Mouse (Mus musculus) MEL (cell line): Measurements from ENCODE around the gene Ephb2. TPM values are rescaled to one million over a fixed set of nuclear protein-coding genes. Genes with fewer than 3 reads are reported as not detected.
A peak's percentile ranks its signal among the peaks of the same experiment; 100 is the strongest.

Source experiments
- DNase-seq: peaks from one replicate; pipeline ENCODE4 v3.0.0; 2011; ENCODE audit warnings: low read depth, low spot score
- H3K27ac ChIP-seq: 2 replicates; pipeline ENCODE4 v1.5.1; 2012; ENCODE audit warnings: low read depth, mild to moderate bottlenecking, control low read depth, low read length, moderate library complexity; ENCODE audit not compliant: control insufficient read depth
- H3K27me3 ChIP-seq, 2 experiments: fragments of 150-350 bp in 1 of 2; sonication (generic) in 1 of 2; 2 replicates each; pipeline ENCODE4 v1.6.1; 2012; ENCODE audit warnings: low read length in 2 of 2, mild to moderate bottlenecking in 2 of 2, improper control_type of control experiment in 1 of 2, moderate library complexity in 1 of 2; ENCODE audit not compliant: insufficient read depth in 2 of 2, control insufficient read depth in 1 of 2
- H3K36me3 ChIP-seq, 2 experiments: 2 replicates each; pipeline ENCODE4 v1.6.1; 2012 to 2014; ENCODE audit warnings: low read length in 2 of 2, improper control_type of control experiment in 1 of 2, inconsistent platforms in 1 of 2, mild to moderate bottlenecking in 1 of 2; ENCODE audit not compliant: insufficient read depth in 2 of 2, control insufficient read depth in 1 of 2
- H3K4me1 ChIP-seq, 2 experiments: fragments of 150-350 bp in 1 of 2; sonication (generic) in 1 of 2; 2 replicates each; pipeline ENCODE4 v1.6.1; 2012; ENCODE audit warnings: low read length in 2 of 2, improper control_type of control experiment in 1 of 2, mild to moderate bottlenecking in 1 of 2; ENCODE audit not compliant: insufficient read depth in 2 of 2, control insufficient read depth in 1 of 2
- H3K4me3 ChIP-seq, 2 experiments: fragments of 150-350 bp in 1 of 2; sonication (generic) in 1 of 2; 2 replicates each; pipeline ENCODE4 v1.5.1; 2012; ENCODE audit warnings: low read depth in 2 of 2, low read length in 2 of 2, mild to moderate bottlenecking in 2 of 2, moderate library complexity in 2 of 2, control low read depth in 1 of 2, improper control_type of control experiment in 1 of 2; ENCODE audit not compliant: control insufficient read depth in 1 of 2, insufficient read depth in 1 of 2
- H3K79me2 ChIP-seq: 2 replicates; pipeline ENCODE4 v1.6.1; 2012; ENCODE audit warnings: mild to moderate bottlenecking, low read length, moderate library complexity; ENCODE audit not compliant: control insufficient read depth, poor library complexity, insufficient read depth
- H3K9ac ChIP-seq: 2 replicates; pipeline ENCODE4 v1.6.1; 2012; ENCODE audit warnings: low read depth, mild to moderate bottlenecking, control low read depth, low read length, moderate library complexity; ENCODE audit not compliant: control insufficient read depth, poor library complexity, severe bottlenecking
- H3K9me3 ChIP-seq: fragments of 150-350 bp; sonication (generic); replicated peaks from 2 replicates; pipeline ENCODE4 v1.6.1; 2012; ENCODE audit warnings: mild to moderate bottlenecking, low read length, improper control_type of control experiment, moderate library complexity; ENCODE audit not compliant: insufficient read depth
- BHLHE40 ChIP-seq: IDR thresholded peaks from 2 replicates; pipeline ENCODE4 v1.6.1; 2012; ENCODE audit warnings: low read depth, mild to moderate bottlenecking, inconsistent platforms, low read length, improper control_type of control experiment, borderline replicate concordance
- CTCF ChIP-seq, 3 experiments: IDR thresholded peaks in 2 of 3; conservative IDR thresholded peaks in 1 of 3; 2 replicates each; pipeline ENCODE4 v1.5.1; 2011 to 2012; ENCODE audit warnings: low read length in 3 of 3, low read depth in 2 of 3, mild to moderate bottlenecking in 2 of 3, improper control_type of control experiment in 1 of 3, inconsistent platforms in 1 of 3, mixed read lengths in 1 of 3, moderate library complexity in 1 of 3; ENCODE audit not compliant: control insufficient read depth in 1 of 3, insufficient read depth in 1 of 3, poor library complexity in 1 of 3, severe bottlenecking in 1 of 3
- ELF1 ChIP-seq: IDR thresholded peaks from 2 replicates; pipeline ENCODE4 v1.6.1; 2014; ENCODE audit warnings: low read depth, mild to moderate bottlenecking, inconsistent platforms, low read length, improper control_type of control experiment, moderate library complexity
- EP300 ChIP-seq, 2 experiments: IDR thresholded peaks; 2 replicates each; pipeline ENCODE4 v1.6.1; 2011; ENCODE audit warnings: improper control_type of control experiment in 2 of 2, low read length in 2 of 2, low read depth in 1 of 2, mild to moderate bottlenecking in 1 of 2
- KAT2A ChIP-seq: conservative IDR thresholded peaks from 2 replicates; pipeline ENCODE4 v1.6.1; 2012; ENCODE audit warnings: low read depth, low read length, improper control_type of control experiment, inconsistent platforms
- MXI1 ChIP-seq: IDR thresholded peaks from 2 replicates; pipeline ENCODE4 v1.6.1; 2011; ENCODE audit warnings: mild to moderate bottlenecking, low read depth, low read length, improper control_type of control experiment
- NELFE ChIP-seq: IDR thresholded peaks from 2 replicates; pipeline ENCODE4 v1.6.1; 2011; ENCODE audit warnings: low read depth, low read length, improper control_type of control experiment
- POLR2A ChIP-seq, 2 experiments: IDR thresholded peaks; 2 replicates each; pipeline ENCODE4 v1.6.1; 2011 to 2012; ENCODE audit warnings: low read length in 2 of 2, mild to moderate bottlenecking in 2 of 2, control low read depth in 1 of 2, improper control_type of control experiment in 1 of 2, low read depth in 1 of 2, moderate library complexity in 1 of 2; ENCODE audit not compliant: control insufficient read depth in 1 of 2, insufficient read depth in 1 of 2, poor library complexity in 1 of 2
- TAL1 ChIP-seq: IDR thresholded peaks from 2 replicates; pipeline ENCODE4 v1.6.1; 2012; ENCODE audit warnings: mild to moderate bottlenecking, inconsistent platforms, low read length, moderate library complexity, mixed read lengths
- TBP ChIP-seq: IDR thresholded peaks from 2 replicates; pipeline ENCODE4 v1.8.0; 2011; ENCODE audit warnings: low read depth, low read length, improper control_type of control experiment
- TCF12 ChIP-seq: IDR thresholded peaks from 2 replicates; pipeline ENCODE4 v1.6.1; 2014; ENCODE audit warnings: low read depth, mild to moderate bottlenecking, inconsistent platforms, low read length, improper control_type of control experiment, moderate library complexity
- UBTF ChIP-seq: IDR thresholded peaks from 2 replicates; pipeline ENCODE4 v1.6.1; 2012; ENCODE audit warnings: low read depth, mild to moderate bottlenecking, inconsistent platforms, low read length, improper control_type of control experiment, moderate library complexity, borderline replicate concordance; ENCODE audit not compliant: insufficient read depth
- polyA plus RNA-seq, 2 experiments: library from polyadenylated mRNA; stranded (reverse) in 1 of 2; unstranded in 1 of 2; fragments of >175 nt in 1 of 2; fragments of >200 nt in 1 of 2; gene quantifications; 2 replicates each; pipeline versions ENCODE4 v1.2.1 to v1.2.4; 2012; ENCODE audit warnings: low replicate concordance in 2 of 2, low read depth in 1 of 2; ENCODE audit not compliant: insufficient read length in 2 of 2, insufficient read depth in 1 of 2, missing spikeins in 1 of 2
- total RNA-seq: library from RNA; depleted of rRNA; stranded (reverse); fragments of 300-350 nt; gene quantifications from 2 replicates; pipeline ENCODE4 v1.2.3, GENCODE M21; 2012

Ephb2 gene
- total and polyA plus RNA-seq, 3 experiments = 1.9 to 4.1 TPM; not detected in 1

DNA sequence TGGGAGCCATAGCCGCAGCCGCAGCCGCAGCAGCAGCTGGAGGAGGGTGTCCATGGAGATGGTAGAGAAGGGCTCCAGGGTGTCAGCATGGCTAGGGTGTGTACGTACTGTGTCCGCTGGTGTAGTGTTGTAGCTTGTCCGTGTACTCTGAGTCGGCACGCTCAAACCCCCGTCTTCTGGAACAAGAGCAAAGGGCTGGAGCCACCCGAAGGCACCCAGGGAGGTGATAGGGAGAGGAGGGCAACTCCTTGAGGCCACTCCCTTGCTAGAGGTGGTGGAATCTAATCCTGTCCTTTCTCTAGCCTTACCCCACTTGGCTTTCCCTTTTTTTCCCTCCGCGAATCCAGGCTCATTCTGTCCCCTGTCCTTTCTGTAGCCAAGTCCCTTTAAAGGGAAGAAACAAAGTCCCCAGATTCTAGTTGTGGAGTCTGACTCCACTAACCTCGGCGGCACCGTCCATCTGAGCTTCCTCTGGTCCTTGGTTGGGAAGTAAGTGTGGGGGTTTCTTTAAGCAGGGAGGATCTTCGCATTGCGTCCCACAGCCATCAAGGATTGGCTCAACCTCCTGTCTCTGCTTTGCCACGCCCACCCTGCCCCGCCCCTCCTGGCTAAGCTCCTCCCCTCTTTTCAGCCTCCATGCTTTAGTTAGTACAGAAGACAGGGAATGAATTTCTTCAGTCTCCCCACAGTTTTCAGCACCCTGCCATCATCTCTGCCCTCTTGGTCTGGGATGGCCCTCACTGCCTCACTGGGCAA, 163.3 kb downstream of the Ephb2 start:
- Histone ChIP-seq H3K79me2 (no peaks in the 10 kb centered on the region), H3K9me3 (no peaks in the 10 kb centered on the region)
- no peak for TF ChIP-seq ELF1
- TF ChIP-seq UBTF = 0 out of 2 replicates have a peak, but pooled peaks have one; percentile 92
- TF ChIP-seq POLR2A (IDR thresholded peaks at IDR 0.05; ENCODE audit: control insufficient read depth in 1 of 2, insufficient read depth in 1 of 2, low read depth in 1 of 2, low read length in 2 of 2, poor library complexity in 1 of 2) = peak in 1 of 2 experiments; percentile 61; a peak in 1 of 4 replicates
- TF ChIP-seq TBP = peak; percentile 57
- peak; percentile 40; the same call in 1 of the 2 replicates for TF ChIP-seq NELFE
- TF ChIP-seq EP300 (IDR thresholded peaks at IDR 0.05; ENCODE audit: low read depth in 1 of 2, low read length in 2 of 2) = no peak
- TF ChIP-seq, all 39 proteins: peak for 4
- peaks cover 0 to 13% of the 10 kb centered on the region in 2 experiments; a peak in 2 of 4 replicates for H3K4me1 ChIP-seq
- peak overlapping the region; percentile 51 to 97 for H3K4me3 ChIP-seq
- no peak overlapping the region for H3K27ac ChIP-seq
- DNase-seq = peak; percentile 77
- H3K9ac ChIP-seq = peak overlapping the region; percentile 39
- H3K27me3 ChIP-seq = no peaks in the 10 kb centered on the region; a peak in 1 of 4 replicates
- peaks cover 0 to 2% of the 10 kb centered on the region in 2 experiments; a peak in 1 of 4 replicates for H3K36me3 ChIP-seq

GRCm38 (mm10) chr4:136667757-136668156, 168.0 kb downstream of the Ephb2 start:
- H3K9ac ChIP-seq = no peak overlapping the region
- H3K4me1 ChIP-seq = peaks cover 0 to 5% of the 10 kb centered on the region in 2 experiments; a peak in 2 of 4 replicates
- H3K27me3 ChIP-seq = no peaks in the 10 kb centered on the region
- TF ChIP-seq TCF12 = no peak
- TF ChIP-seq KAT2A = no peak
- peak in 1 of 3 experiments; percentile 23; a peak in 1 of 6 replicates for TF ChIP-seq CTCF (IDR thresholded peaks at IDR 0.05 in 2 of 3, conservative IDR thresholded peaks at IDR 0.05 in 1 of 3; ENCODE audit: control insufficient read depth in 1 of 3, insufficient read depth in 1 of 3, low read depth in 2 of 3, low read length in 3 of 3, poor library complexity in 1 of 3, severe bottlenecking in 1 of 3)
- no peak for TF ChIP-seq EP300 (IDR thresholded peaks at IDR 0.05; ENCODE audit: low read depth in 1 of 2, low read length in 2 of 2)
- TF ChIP-seq MXI1 = no peak
- no peak for TF ChIP-seq TAL1
- DNase-seq = no peak
- no peaks in the 10 kb centered on the region for H3K36me3 ChIP-seq
- no peak overlapping the region for H3K27ac ChIP-seq
- H3K79me2 ChIP-seq = no peaks in the 10 kb centered on the region
- H3K9me3 ChIP-seq = no peaks in the 10 kb centered on the region
- no peak overlapping the region for H3K4me3 ChIP-seq

- Histone ChIP-seq H3K4me3 (no peak overlapping the region), H3K9ac (no peak overlapping the region), H3K36me3 (no peaks in the 10 kb centered on the region), H3K9me3 (no peaks in the 10 kb centered on the region), H3K27me3 (no peaks in the 10 kb centered on the region), H3K27ac (no peak overlapping the region), H3K79me2 (no peaks in the 10 kb centered on the region), H3K4me1 (no peaks in the 10 kb centered on the region)
- no peak for TF ChIP-seq EP300 (IDR thresholded peaks at IDR 0.05; ENCODE audit: low read depth in 1 of 2, low read length in 2 of 2)
- TF ChIP-seq CTCF (IDR thresholded peaks at IDR 0.05 in 2 of 3, conservative IDR thresholded peaks at IDR 0.05 in 1 of 3; ENCODE audit: control insufficient read depth in 1 of 3, insufficient read depth in 1 of 3, low read depth in 2 of 3, low read length in 3 of 3, poor library complexity in 1 of 3, severe bottlenecking in 1 of 3) = peak; percentile 43 to 69 (median 50)
- TF ChIP-seq BHLHE40 = no peak
- DNase-seq = no peak
Observed at GRCm38 (mm10) chr4:136666002-136666401, 169.8 kb downstream of the Ephb2 start.
